Mouse (Mus musculus) MEL (cell line): Measurements from ENCODE around the gene Lrrc32. TPM values are rescaled to one million over a fixed set of nuclear protein-coding genes. Genes with fewer than 3 reads are reported as not detected.

ENCODE experiments used
- DNase-seq: peaks from one replicate; pipeline ENCODE4 v3.0.0; 2011; ENCODE audit warnings: low read depth, low spot score
- H3K27ac ChIP-seq: 2 replicates; pipeline ENCODE4 v1.5.1; 2012; ENCODE audit warnings: low read depth, mild to moderate bottlenecking, control low read depth, low read length, moderate library complexity; ENCODE audit not compliant: control insufficient read depth
- H3K27me3 ChIP-seq, 2 experiments: fragments of 150-350 bp in 1 of 2; sonication (generic) in 1 of 2; 2 replicates each; pipeline ENCODE4 v1.6.1; 2012; ENCODE audit warnings: low read length in 2 of 2, mild to moderate bottlenecking in 2 of 2, improper control_type of control experiment in 1 of 2, moderate library complexity in 1 of 2; ENCODE audit not compliant: insufficient read depth in 2 of 2, control insufficient read depth in 1 of 2
- H3K36me3 ChIP-seq, 2 experiments: 2 replicates each; pipeline ENCODE4 v1.6.1; 2012 to 2014; ENCODE audit warnings: low read length in 2 of 2, improper control_type of control experiment in 1 of 2, inconsistent platforms in 1 of 2, mild to moderate bottlenecking in 1 of 2; ENCODE audit not compliant: insufficient read depth in 2 of 2, control insufficient read depth in 1 of 2
- H3K4me1 ChIP-seq, 2 experiments: fragments of 150-350 bp in 1 of 2; sonication (generic) in 1 of 2; 2 replicates each; pipeline ENCODE4 v1.6.1; 2012; ENCODE audit warnings: low read length in 2 of 2, improper control_type of control experiment in 1 of 2, mild to moderate bottlenecking in 1 of 2; ENCODE audit not compliant: insufficient read depth in 2 of 2, control insufficient read depth in 1 of 2
- H3K4me3 ChIP-seq, 2 experiments: fragments of 150-350 bp in 1 of 2; sonication (generic) in 1 of 2; 2 replicates each; pipeline ENCODE4 v1.5.1; 2012; ENCODE audit warnings: low read depth in 2 of 2, low read length in 2 of 2, mild to moderate bottlenecking in 2 of 2, moderate library complexity in 2 of 2, control low read depth in 1 of 2, improper control_type of control experiment in 1 of 2; ENCODE audit not compliant: control insufficient read depth in 1 of 2, insufficient read depth in 1 of 2
- H3K79me2 ChIP-seq: 2 replicates; pipeline ENCODE4 v1.6.1; 2012; ENCODE audit warnings: mild to moderate bottlenecking, low read length, moderate library complexity; ENCODE audit not compliant: control insufficient read depth, poor library complexity, insufficient read depth
- H3K9ac ChIP-seq: 2 replicates; pipeline ENCODE4 v1.6.1; 2012; ENCODE audit warnings: low read depth, mild to moderate bottlenecking, control low read depth, low read length, moderate library complexity; ENCODE audit not compliant: control insufficient read depth, poor library complexity, severe bottlenecking
- H3K9me3 ChIP-seq: fragments of 150-350 bp; sonication (generic); replicated peaks from 2 replicates; pipeline ENCODE4 v1.6.1; 2012; ENCODE audit warnings: mild to moderate bottlenecking, low read length, improper control_type of control experiment, moderate library complexity; ENCODE audit not compliant: insufficient read depth
- BHLHE40 ChIP-seq: IDR thresholded peaks from 2 replicates; pipeline ENCODE4 v1.6.1; 2012; ENCODE audit warnings: low read depth, mild to moderate bottlenecking, inconsistent platforms, low read length, improper control_type of control experiment, borderline replicate concordance
- CHD2 ChIP-seq: IDR thresholded peaks from 2 replicates; pipeline ENCODE4 v1.6.1; 2011; ENCODE audit warnings: low read length, improper control_type of control experiment
- E2F4 ChIP-seq: IDR thresholded peaks from 2 replicates; pipeline ENCODE4 v1.6.1; 2011; ENCODE audit warnings: low read depth, low read length, improper control_type of control experiment, borderline replicate concordance
- EP300 ChIP-seq, 2 experiments: IDR thresholded peaks; 2 replicates each; pipeline ENCODE4 v1.6.1; 2011; ENCODE audit warnings: improper control_type of control experiment in 2 of 2, low read length in 2 of 2, low read depth in 1 of 2, mild to moderate bottlenecking in 1 of 2
- ETS1 ChIP-seq: IDR thresholded peaks from 2 replicates; pipeline ENCODE4 v1.6.1; 2012; ENCODE audit warnings: low read depth, mild to moderate bottlenecking, inconsistent platforms, low read length, improper control_type of control experiment, moderate library complexity
- GATA1 ChIP-seq: IDR thresholded peaks from 2 replicates; pipeline ENCODE4 v1.6.1; 2011; ENCODE audit warnings: low read depth, low read length, improper control_type of control experiment
- JUND ChIP-seq: IDR thresholded peaks from 2 replicates; pipeline ENCODE4 v1.6.1; 2011; ENCODE audit warnings: low read depth, mild to moderate bottlenecking, improper control_type of control experiment, low read length
- MAFK ChIP-seq: IDR thresholded peaks from 2 replicates; pipeline ENCODE4 v1.6.1; 2011; ENCODE audit warnings: low read depth, mild to moderate bottlenecking, low read length, improper control_type of control experiment, borderline replicate concordance
- MAX ChIP-seq: IDR thresholded peaks from 2 replicates; pipeline ENCODE4 v1.6.1; 2011; ENCODE audit warnings: low read length, improper control_type of control experiment
- MEF2A ChIP-seq: IDR thresholded peaks from 2 replicates; pipeline ENCODE4 v1.6.1; 2014; ENCODE audit warnings: low read depth, mild to moderate bottlenecking, inconsistent platforms, low read length, improper control_type of control experiment; ENCODE audit not compliant: poor library complexity, insufficient replicate concordance, severe bottlenecking; ENCODE audit errors: extremely low read depth
- MXI1 ChIP-seq: IDR thresholded peaks from 2 replicates; pipeline ENCODE4 v1.6.1; 2011; ENCODE audit warnings: mild to moderate bottlenecking, low read depth, low read length, improper control_type of control experiment
- NRF1 ChIP-seq: IDR thresholded peaks from 2 replicates; pipeline ENCODE4 v1.6.1; 2014; ENCODE audit warnings: low read depth, mild to moderate bottlenecking, inconsistent platforms, low read length, improper control_type of control experiment, moderate library complexity; ENCODE audit not compliant: poor library complexity, insufficient read depth, severe bottlenecking
- POLR2AphosphoS5 ChIP-seq: IDR thresholded peaks from 2 replicates; pipeline ENCODE4 v1.6.1; 2012; ENCODE audit warnings: low read depth, borderline replicate concordance, mild to moderate bottlenecking, inconsistent platforms, low read length, moderate library complexity, mixed read lengths
- RAD21 ChIP-seq: IDR thresholded peaks from 2 replicates; pipeline ENCODE4 v1.6.1; 2011; ENCODE audit warnings: mild to moderate bottlenecking, low read depth, low read length, improper control_type of control experiment
- RCOR1 ChIP-seq: IDR thresholded peaks from 2 replicates; pipeline ENCODE4 v1.6.1; 2012; ENCODE audit warnings: low read depth, mild to moderate bottlenecking, inconsistent platforms, low read length, improper control_type of control experiment
- SMC3 ChIP-seq: IDR thresholded peaks from 2 replicates; pipeline ENCODE4 v1.6.1; 2011; ENCODE audit warnings: low read depth, low read length, improper control_type of control experiment
- TAL1 ChIP-seq: IDR thresholded peaks from 2 replicates; pipeline ENCODE4 v1.6.1; 2012; ENCODE audit warnings: mild to moderate bottlenecking, inconsistent platforms, low read length, moderate library complexity, mixed read lengths
- TCF12 ChIP-seq: IDR thresholded peaks from 2 replicates; pipeline ENCODE4 v1.6.1; 2014; ENCODE audit warnings: low read depth, mild to moderate bottlenecking, inconsistent platforms, low read length, improper control_type of control experiment, moderate library complexity
- ZKSCAN1 ChIP-seq: IDR thresholded peaks from 2 replicates; pipeline ENCODE4 v1.6.1; 2012; ENCODE audit warnings: low read depth, mild to moderate bottlenecking, inconsistent platforms, low read length, improper control_type of control experiment, moderate library complexity
- ZMIZ1 ChIP-seq: IDR thresholded peaks from 2 replicates; pipeline ENCODE4 v1.6.1; 2012; ENCODE audit warnings: low read depth, mild to moderate bottlenecking, inconsistent platforms, low read length, improper control_type of control experiment, moderate library complexity
- polyA plus RNA-seq, 2 experiments: library from polyadenylated mRNA; stranded (reverse) in 1 of 2; unstranded in 1 of 2; fragments of >175 nt in 1 of 2; fragments of >200 nt in 1 of 2; gene quantifications; 2 replicates each; pipeline versions ENCODE4 v1.2.1 to v1.2.4; 2012; ENCODE audit warnings: low replicate concordance in 2 of 2, low read depth in 1 of 2; ENCODE audit not compliant: insufficient read length in 2 of 2, insufficient read depth in 1 of 2, missing spikeins in 1 of 2
- total RNA-seq: library from RNA; depleted of rRNA; stranded (reverse); fragments of 300-350 nt; gene quantifications from 2 replicates; pipeline ENCODE4 v1.2.3, GENCODE M21; 2012

The Lrrc32 gene
- total and polyA plus RNA-seq, 3 experiments: not detected

DNA sequence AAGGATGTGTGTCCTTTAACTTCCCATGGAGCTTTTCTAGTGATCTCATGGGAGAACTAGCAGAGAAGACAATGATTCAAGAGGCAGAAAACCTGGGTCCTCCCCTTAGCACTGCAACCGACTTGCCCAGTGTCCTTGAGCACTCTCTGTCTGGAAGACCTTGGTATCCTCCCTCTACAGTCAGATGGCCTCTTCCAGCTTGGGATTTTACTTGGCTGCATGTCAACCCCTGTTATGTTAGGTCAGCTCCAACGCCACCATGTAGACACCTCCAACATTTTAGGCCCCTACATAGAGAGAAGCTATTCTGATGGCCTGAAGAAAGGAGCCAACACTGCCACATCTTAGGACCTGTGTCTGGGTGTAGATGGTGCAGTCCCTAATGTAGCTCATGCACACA is 16.6 kb upstream of the Lrrc32 start:
- no peak overlapping the region for H3K4me3 ChIP-seq
- H3K9me3 ChIP-seq: no peaks in the 10 kb centered on the region
- TF ChIP-seq JUND: no peak
- TF ChIP-seq MXI1: no peak
- no peak for TF ChIP-seq ZMIZ1
- TF ChIP-seq NRF1: no peak
- TF ChIP-seq, all 39 proteins: peak for 0
- Histone ChIP-seq H3K27ac (no peak overlapping the region), H3K27me3 (no peaks in the 10 kb centered on the region), H3K36me3 (no peaks in the 10 kb centered on the region), H3K4me1 (no peaks in the 10 kb centered on the region; a peak in 1 of 4 replicates), H3K79me2 (no peaks in the 10 kb centered on the region), H3K9ac (no peak overlapping the region)
- DNase-seq: no peak

DNA sequence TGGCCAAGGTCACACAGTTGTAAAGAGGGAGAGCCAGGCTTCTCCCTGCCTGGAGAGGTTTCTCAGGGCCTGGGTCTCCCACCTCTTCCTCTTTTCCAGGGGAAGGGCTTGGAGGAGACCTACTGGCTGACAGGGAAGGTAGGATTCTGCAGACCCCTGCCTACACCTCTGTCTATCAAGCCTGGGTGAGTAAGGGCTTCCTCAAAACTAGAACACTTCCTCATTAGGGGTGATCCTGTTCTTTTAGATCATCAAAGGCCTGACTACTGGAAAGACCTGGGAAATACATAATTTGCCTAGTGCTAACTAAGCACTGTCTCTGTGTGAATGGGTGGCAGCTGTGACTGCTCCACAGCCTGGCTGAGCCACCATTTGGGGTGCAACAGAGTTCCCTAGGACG is 14.5 kb upstream of the Lrrc32 start:
- no peaks in the 10 kb centered on the region; a peak in 1 of 4 replicates for H3K4me1 ChIP-seq
- no peaks in the 10 kb centered on the region for H3K79me2 ChIP-seq
- no peaks in the 10 kb centered on the region for H3K9me3 ChIP-seq
- no peaks in the 10 kb centered on the region for H3K36me3 ChIP-seq
- TF ChIP-seq SMC3 (no peak), BHLHE40 (no peak), EP300 (IDR thresholded peaks at IDR 0.05; ENCODE audit: low read depth in 1 of 2, low read length in 2 of 2) (no peak), POLR2AphosphoS5 (no peak), JUND (no peak), E2F4 (no peak), MAX (no peak), GATA1 (no peak), MXI1 (no peak), MAFK (no peak), NRF1 (no peak), RAD21 (no peak), ETS1 (no peak), ZKSCAN1 (no peak), RCOR1 (no peak), ZMIZ1 (no peak), MEF2A (no peak), CHD2 (no peak), TAL1 (no peak), TCF12 (no peak)
- DNase-seq: peak; percentile 9
- H3K27ac ChIP-seq: no peak overlapping the region
- no peak overlapping the region for H3K9ac ChIP-seq
- no peak overlapping the region for H3K4me3 ChIP-seq
- no peaks in the 10 kb centered on the region for H3K27me3 ChIP-seq
